Mouse (Mus musculus): ENCODE measurements around the gene Stt3a.

The Stt3a gene

GRCm38 (mm10) chr9:36707304-36707703, 60.2 kb downstream of the Stt3a start:
- no peak for DNase-seq

DNA sequence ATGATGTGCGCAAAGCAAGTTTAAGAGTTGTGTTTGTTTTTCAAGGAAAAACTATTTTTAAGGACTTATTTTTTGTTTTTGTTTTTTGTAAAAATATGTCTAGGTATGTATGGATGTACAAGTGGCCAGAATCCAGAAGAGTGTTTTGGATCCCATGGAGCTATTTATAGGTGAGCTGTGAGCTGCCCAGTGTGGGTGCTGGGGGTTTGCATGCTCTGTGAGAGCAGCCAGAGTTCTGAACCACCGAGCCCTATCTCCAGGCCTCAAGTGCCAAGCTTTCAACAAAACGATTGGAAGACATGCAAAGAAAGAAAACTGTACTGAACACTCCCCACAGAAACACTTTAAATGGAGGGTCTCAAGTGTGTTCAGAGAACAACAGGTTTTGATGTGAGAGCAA, 61.6 kb downstream of the Stt3a start:
- no peak for DNase-seq

DNA sequence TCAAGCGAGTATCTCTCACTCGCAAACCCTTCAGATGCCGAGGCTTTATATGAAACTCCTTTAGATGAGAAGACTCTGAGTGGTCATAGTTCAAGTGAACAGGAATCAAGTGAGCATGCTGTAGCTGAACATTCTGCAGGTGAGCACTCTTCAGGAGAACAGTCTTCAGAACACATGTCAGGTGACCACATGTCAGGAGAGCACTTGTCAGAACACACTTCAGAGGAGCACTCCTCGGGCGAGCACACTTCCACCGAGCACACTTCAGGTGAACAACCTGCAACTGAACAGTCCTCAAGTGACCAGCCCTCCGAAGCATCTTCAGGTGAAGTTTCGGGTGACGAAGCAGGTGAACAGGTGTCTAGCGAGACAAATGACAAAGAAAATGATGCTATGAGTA, 73.2 kb downstream of the Stt3a start:
- no peak for DNase-seq

- no peak for DNase-seq
Measured at GRCm38 (mm10) chr9:36692920-36693319, 74.6 kb downstream of the Stt3a start, which contains the start of gene Acrv1. TSS of gene Acrv1 (plus strand) at chr9:36693220.

DNA sequence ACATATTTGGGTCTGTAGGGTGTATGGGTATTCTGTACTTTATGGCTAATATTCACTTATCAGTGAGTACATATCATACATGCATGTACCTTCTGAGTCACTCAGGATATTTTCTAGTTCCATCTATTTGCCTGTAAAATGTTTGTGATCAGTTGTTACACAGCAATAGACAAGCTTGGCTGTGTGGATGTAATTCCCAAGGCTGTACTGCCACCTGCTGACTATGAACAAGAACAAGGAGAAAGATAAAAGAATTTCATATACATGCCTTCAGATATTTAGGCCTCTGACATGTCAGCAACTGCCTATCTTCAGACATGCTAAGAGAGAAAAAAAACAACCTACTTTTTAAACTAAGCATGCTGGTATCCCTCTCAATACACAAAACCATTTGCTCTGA, 80.2 kb downstream of the Stt3a start:
- DNase-seq, result no peak

DNA sequence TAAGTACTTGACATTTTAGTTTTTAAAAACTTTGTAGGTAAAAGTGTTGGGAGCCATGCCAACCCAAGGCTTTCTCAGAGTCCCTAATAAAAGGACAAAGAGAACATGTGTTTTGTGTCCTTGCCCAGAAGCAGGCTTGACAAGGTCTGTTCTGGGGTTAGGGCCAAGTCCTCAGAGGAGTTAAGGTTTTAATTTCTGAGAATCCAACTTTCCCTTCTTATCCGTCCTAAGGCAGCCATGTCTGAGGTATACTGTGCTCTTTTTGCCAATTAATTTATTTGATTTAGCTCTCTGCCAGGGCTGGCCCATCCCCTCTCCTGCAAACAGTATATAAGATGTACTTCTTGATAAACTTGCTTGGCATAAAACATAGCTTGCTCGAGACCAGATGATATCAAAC, 86.1 kb downstream of the Stt3a start:
- no peak for DNase-seq
